Mouse (Mus musculus): Measurements from ENCODE around the gene Pus1.

GRCm38 (mm10) chr5:110794363-110794762 lies 13.9 kb upstream of the Pus1 start:
- TF ChIP-seq POLR2A (IDR thresholded peaks at IDR 0.05; ENCODE audit: low read depth, low read length) (no peak), CTCF (conservative IDR thresholded peaks at IDR 0.05; ENCODE audit: insufficient read depth, insufficient read length, low read depth, low read length) (no peak)

Measured in kidney, adult 2 months (tissue).